Mouse (Mus musculus) layer of hippocampus, adult 18-20 months (tissue): ENCODE measurements around the gene Gm47791. TPM values are rescaled to one million over a fixed set of nuclear protein-coding genes. Genes with fewer than 3 reads are reported as not detected.

Source experiments
- DNase-seq, 2 experiments: peaks; one replicate each; pipeline ENCODE4 v3.0.0; 2022; ENCODE audit warnings: low spot score in 2 of 2
- total RNA-seq, 2 experiments: library from RNA; stranded (reverse); gene quantifications; 2 replicates each; pipeline ENCODE4 v1.2.3; 2021

The Gm47791 gene
- total RNA-seq, 2 experiments from 2014 or later: not detected

- peak; percentile 59 to 88 for DNase-seq
Measured at GRCm38 (mm10) chr1:82788070-82788469, 17.0 kb upstream of the Gm47791 start.

GRCm38 (mm10) chr1:82787414-82787813 is 16.4 kb upstream of the Gm47791 start:
- peak; percentile 63 to 87 for DNase-seq

- no peak for DNase-seq
Measured at GRCm38 (mm10) chr1:82785546-82785945, 14.5 kb upstream of the Gm47791 start.

- DNase-seq: no peak
Measured at GRCm38 (mm10) chr1:82783559-82783958, 12.5 kb upstream of the Gm47791 start.

- no peak for DNase-seq
Measured at GRCm38 (mm10) chr1:82779388-82779966, 8.4 kb upstream of the Gm47791 start.

- DNase-seq: no peak
Measured at GRCm38 (mm10) chr1:82775293-82775692, 4.2 kb upstream of the Gm47791 start.

- no peak for DNase-seq
Measured at GRCm38 (mm10) chr1:82773208-82773607, 2.2 kb upstream of the Gm47791 start.

- no peak for DNase-seq
Measured at GRCm38 (mm10) chr1:82772428-82772827, 1.4 kb upstream of the Gm47791 start.

GRCm38 (mm10) chr1:82768269-82768668 is 2.8 kb downstream of the Gm47791 start, which contains the start of gene Tm4sf20:
TSS of gene Tm4sf20 (minus strand) at chr1:82768461.
- DNase-seq: no peak

GRCm38 (mm10) chr1:82766641-82767040 is 4.4 kb downstream of the Gm47791 start:
- no peak for DNase-seq

GRCm38 (mm10) chr1:82766227-82766626 is 4.8 kb downstream of the Gm47791 start:
- no peak for DNase-seq

GRCm38 (mm10) chr1:82762274-82762673 is 8.8 kb downstream of the Gm47791 start:
- DNase-seq: no peak

- no peak for DNase-seq
Measured at GRCm38 (mm10) chr1:82761454-82762169, 9.4 kb downstream of the Gm47791 start.

- no peak for DNase-seq
Measured at GRCm38 (mm10) chr1:82759520-82759919, 11.5 kb downstream of the Gm47791 start.

- DNase-seq: no peak
Measured at GRCm38 (mm10) chr1:82747714-82748452, 23.2 kb downstream of the Gm47791 start.

- DNase-seq: peak in 1 of 2 experiments; percentile 25
Measured at GRCm38 (mm10) chr1:82746408-82746807, 24.6 kb downstream of the Gm47791 start.

GRCm38 (mm10) chr1:82743962-82744361 is 27.1 kb downstream of the Gm47791 start:
- DNase-seq: no peak

- no peak for DNase-seq
Measured at GRCm38 (mm10) chr1:82741539-82741938, 29.5 kb downstream of the Gm47791 start.

GRCm38 (mm10) chr1:82738066-82738465 is 33.0 kb downstream of the Gm47791 start:
- DNase-seq: no peak

GRCm38 (mm10) chr1:82733357-82733756 is 37.7 kb downstream of the Gm47791 start:
- no peak for DNase-seq

- no peak for DNase-seq
Measured at GRCm38 (mm10) chr1:82726482-82726881, 44.6 kb downstream of the Gm47791 start.

- DNase-seq: no peak
Measured at GRCm38 (mm10) chr1:82725875-82726185, 45.2 kb downstream of the Gm47791 start.
